7 mouse cellular contexts compared by ENCODE assay signal in the genomic region with DNA sequence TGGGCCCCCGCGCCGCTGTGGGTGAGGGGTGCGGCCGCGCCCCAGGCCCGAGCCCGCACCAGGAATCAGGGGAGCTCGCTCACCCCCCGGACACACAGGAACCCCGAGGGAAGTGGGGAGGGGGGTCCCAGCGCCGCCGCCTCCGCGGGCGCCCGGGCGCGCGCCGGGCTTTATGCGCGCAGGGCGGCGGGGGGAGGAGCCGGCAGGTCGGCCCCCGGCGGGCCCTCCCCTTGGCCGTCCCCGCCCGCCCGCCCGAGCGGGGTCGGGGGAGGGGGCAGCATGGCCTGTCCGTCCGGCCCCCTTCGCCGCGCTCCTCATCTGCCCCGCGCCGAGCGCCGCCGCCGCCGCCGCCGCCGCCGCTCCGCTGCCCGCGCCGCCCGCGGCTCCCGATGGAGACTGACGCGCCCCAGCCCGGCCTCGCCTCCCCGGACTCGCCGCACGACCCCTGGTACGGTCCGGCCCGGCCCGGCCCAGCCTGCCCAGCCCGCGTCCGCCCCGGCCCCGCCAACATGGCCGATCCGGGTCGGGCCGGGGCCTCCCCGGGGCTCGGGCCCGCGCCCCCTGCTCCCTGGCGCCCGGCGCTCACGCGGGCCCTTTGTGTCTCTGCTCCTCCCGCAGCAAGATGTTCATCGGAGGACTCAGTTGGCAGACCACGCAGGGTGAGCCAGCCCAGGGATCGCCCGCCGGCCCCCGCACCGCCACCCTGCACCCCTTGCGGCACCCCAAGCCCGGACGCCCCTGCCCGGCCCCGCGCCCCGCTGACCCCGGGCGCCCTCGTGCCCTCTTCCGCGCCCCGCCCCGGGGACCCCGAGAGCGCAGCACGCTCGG. TPM values are rescaled to one million over a fixed set of nuclear protein-coding genes. Genes with fewer than 3 reads are reported as not detected.
A peak's percentile ranks its signal among the peaks of the same experiment; 100 is the strongest.
DNase-seq lines count a peak whose midpoint lies in the region; ATAC-seq lines count a peak whose summit lies in the region.

A gene (plus strand): TSS at position 241 of the 828 bp plus-strand sequence.

- peak; percentile 84 for ATAC-seq in embryonic facial prominence, embryonic 15.5 days (ENCODE audit: insufficient number of reproducible peaks, low FRiP score, low TSS enrichment, low read depth)
- peak; percentile 56 for ATAC-seq in midbrain, embryonic 14.5 days (ENCODE audit: low FRiP score, low TSS enrichment)

- no peaks in the 10 kb centered on the region; the same call in 1 of the 2 replicates for H3K27me3 ChIP-seq in embryonic facial prominence, embryonic 15.5 days
- no peaks in the 10 kb centered on the region for H3K27me3 ChIP-seq in midbrain, embryonic 14.5 days (ENCODE audit: control insufficient read depth, insufficient read depth, low read length)

- no peaks in the 10 kb centered on the region for H3K36me3 ChIP-seq in embryonic facial prominence, embryonic 15.5 days
- peaks cover 8% of the 10 kb centered on the region for H3K36me3 ChIP-seq in midbrain, embryonic 14.5 days (ENCODE audit: control insufficient read depth, insufficient read depth, low read length)

- peaks cover 48% of the 10 kb centered on the region for H3K4me1 ChIP-seq in embryonic facial prominence, embryonic 15.5 days
- peaks cover 35% of the 10 kb centered on the region for H3K4me1 ChIP-seq in midbrain, embryonic 14.5 days (ENCODE audit: control insufficient read depth, insufficient read depth, low read length)

- no peaks in the 10 kb centered on the region for H3K9me3 ChIP-seq in embryonic facial prominence, embryonic 15.5 days (replicated peaks)
- H3K9me3 ChIP-seq in midbrain, embryonic 14.5 days (ENCODE audit: control insufficient read depth, low read length) = no peaks in the 10 kb centered on the region

- H3K9ac ChIP-seq in embryonic facial prominence, embryonic 15.5 days = peak within 1 kb of the TSS; percentile 90
- H3K9ac ChIP-seq in midbrain, embryonic 14.5 days (replicated peaks; ENCODE audit: low read length) = peak within 1 kb of the TSS; percentile 100

- H3K4me2 ChIP-seq in embryonic facial prominence, embryonic 15.5 days (replicated peaks) = peak within 1 kb of the TSS; percentile 89
- peak within 1 kb of the TSS; percentile 96 for H3K4me2 ChIP-seq in midbrain, embryonic 14.5 days (ENCODE audit: low read length)

- WGBS in embryonic facial prominence, embryonic 15.5 days = under 1% methylated on average over 55 of the region's 117 CpGs
- under 1% methylated on average over 82 of the region's 117 CpGs for WGBS in midbrain, embryonic 14.5 days

- DNase-seq in left cerebral cortex, adult 18-20 months (ENCODE audit: low spot score in 2 of 2) = peak in 1 of 2 experiments; percentile 27
- no peak for DNase-seq in left cerebral cortex, adult 11 months (ENCODE audit: low spot score)
- peak; percentile 46 for DNase-seq in adrenal gland, postnatal 10 days
- DNase-seq in layer of hippocampus, postnatal 10 days (ENCODE audit: low spot score in 2 of 2) = peak; percentile 38 to 64
- peak; percentile 85 for DNase-seq in midbrain, embryonic 14.5 days
- DNase-seq in urinary bladder, postnatal 25 days (ENCODE audit: low spot score) = no peak

- H3K27ac ChIP-seq in embryonic facial prominence, embryonic 15.5 days (replicated peaks) = peak within 1 kb of the TSS; percentile 82
- peak within 1 kb of the TSS; percentile 100 for H3K27ac ChIP-seq in midbrain, embryonic 14.5 days (replicated peaks; ENCODE audit: low read depth, low read length)

- peak within 1 kb of the TSS; percentile 96 for H3K4me3 ChIP-seq in embryonic facial prominence, embryonic 15.5 days (replicated peaks)
- peak within 1 kb of the TSS; percentile 93 for H3K4me3 ChIP-seq in midbrain, embryonic 14.5 days (replicated peaks; ENCODE audit: low read depth, low read length)

RNA-seq across cellular contexts. Expression of the gene that starts here (rescaled TPM):
- total RNA-seq in left cerebral cortex, adult 18-20 months (2021) = 10 to 100 TPM; 48.8 to 49.1 TPM
- total RNA-seq in adrenal gland, postnatal 10 days (2021) = 10 to 100 TPM; 15.9 to 16.2 TPM
- 14.1 and 19.1 TPM in 2 replicates for polyA plus RNA-seq in embryonic facial prominence, embryonic 15.5 days (2015; fragmentation: Nextera tagmentation; extraction: Ambion mirVana)
- 10 to 100 TPM; 73.0 to 76.2 TPM for total RNA-seq in layer of hippocampus, postnatal 10 days (2021)
- polyA plus RNA-seq in midbrain, embryonic 14.5 days (2014; fragmentation: Nextera tagmentation; extraction: Ambion mirVana) = 71.6 and 101 TPM in 2 replicates

Comparison
In these comparisons a context has a peak if more than half of its experiments do, and no peak if none do; other contexts are left out.
1. DNase-seq: peak in adrenal gland, postnatal 10 days (single experiment), layer of hippocampus, postnatal 10 days (2 of 2) and midbrain, embryonic 14.5 days (single experiment); none in left cerebral cortex, adult 11 months (single experiment) and urinary bladder, postnatal 25 days (single experiment).